Mouse (Mus musculus): ENCODE results near the gene Akap11. TPM values are rescaled to one million over a fixed set of nuclear protein-coding genes. Genes with fewer than 3 reads are reported as not detected.

Akap11 gene
- polyA plus RNA-seq, 1 experiment from 2014 or later, result 12.2 TPM

- H3K27me3 ChIP-seq (ENCODE audit: insufficient read depth, low read length), result no peaks in the 10 kb centered on the region
- no peak overlapping the region for H3K4me3 ChIP-seq (replicated peaks; ENCODE audit: low read depth, low read length)
- 53% methylated on average over 3 of the region's 3 CpGs for WGBS
- H3K4me1 ChIP-seq (replicated peaks; ENCODE audit: insufficient read depth, low read length), result peaks cover 18% of the 10 kb centered on the region; the same call in 1 of the 2 replicates
- no peak for ATAC-seq (replicated peaks; ENCODE audit: low FRiP score, low read depth)
- peak; percentile 37 for DNase-seq (ENCODE audit: low spot score)
- no peaks in the 10 kb centered on the region for H3K36me3 ChIP-seq (ENCODE audit: insufficient read depth, low read length)
- no peak overlapping the region for H3K27ac ChIP-seq
- H3K4me2 ChIP-seq (ENCODE audit: low read length), result no peak overlapping the region
- no peak overlapping the region for H3K9ac ChIP-seq (ENCODE audit: low read depth, low read length)
- no peaks in the 10 kb centered on the region for H3K9me3 ChIP-seq (replicated peaks; ENCODE audit: low read length)
- no peak for TF ChIP-seq CTCF (IDR thresholded peaks at IDR 0.05; ENCODE audit: low read depth)
These were observed 4.7 kb upstream of the Akap11 start for GRCm38 (mm10) chr14:78541319-78541718.

- WGBS, result 88% methylated on average over 1 of the region's 1 CpGs
These were observed 3.2 kb upstream of the Akap11 start for GRCm38 (mm10) chr14:78539821-78540220.

GRCm38 (mm10) chr14:78538572-78539320 is 2.1 kb upstream of the Akap11 start:
- Histone ChIP-seq H3K27me3 (ENCODE audit: insufficient read depth, low read length) (no peaks in the 10 kb centered on the region), H3K36me3 (ENCODE audit: insufficient read depth, low read length) (no peaks in the 10 kb centered on the region), H3K4me3 (replicated peaks; ENCODE audit: low read depth, low read length) (no peak overlapping the region), H3K4me1 (replicated peaks; ENCODE audit: insufficient read depth, low read length) (peaks cover 27% of the 10 kb centered on the region; the same call in 1 of the 2 replicates), H3K9ac (ENCODE audit: low read depth, low read length) (no peak overlapping the region), H3K27ac (peak overlapping the region; percentile 79), H3K9me3 (replicated peaks; ENCODE audit: low read length) (no peaks in the 10 kb centered on the region), H3K4me2 (ENCODE audit: low read length) (no peak overlapping the region)
- WGBS, result 16% methylated on average over 5 of the region's 5 CpGs
- DNase-seq (ENCODE audit: low spot score) (peak; percentile 67), ATAC-seq (replicated peaks; ENCODE audit: low FRiP score, low read depth) (no peak)
- TF ChIP-seq CTCF (IDR thresholded peaks at IDR 0.05; ENCODE audit: low read depth), result 0 out of 2 replicates have a peak, but pooled peaks have one; percentile 11

More at GRCm38 (mm10) chr14:78539821-78540220, 3.2 kb upstream of the Akap11 start:
- DNase-seq (ENCODE audit: low spot score), result no peak
- Histone ChIP-seq H3K4me2 (ENCODE audit: low read length) (no peak overlapping the region), H3K9me3 (replicated peaks; ENCODE audit: low read length) (no peaks in the 10 kb centered on the region), H3K27me3 (ENCODE audit: insufficient read depth, low read length) (no peaks in the 10 kb centered on the region), H3K4me3 (replicated peaks; ENCODE audit: low read depth, low read length) (no peak overlapping the region), H3K27ac (no peak overlapping the region), H3K9ac (ENCODE audit: low read depth, low read length) (no peak overlapping the region), H3K4me1 (replicated peaks; ENCODE audit: insufficient read depth, low read length) (peaks cover 24% of the 10 kb centered on the region; the same call in 1 of the 2 replicates), H3K36me3 (ENCODE audit: insufficient read depth, low read length) (no peaks in the 10 kb centered on the region)
- TF ChIP-seq CTCF (IDR thresholded peaks at IDR 0.05; ENCODE audit: low read depth), result no peak
- ATAC-seq (replicated peaks; ENCODE audit: low FRiP score, low read depth), result no peak

- Histone ChIP-seq H3K36me3 (ENCODE audit: insufficient read depth, low read length) (no peaks in the 10 kb centered on the region), H3K4me2 (ENCODE audit: low read length) (peak overlapping the region; percentile 54; the same call in 1 of the 2 replicates), H3K4me3 (replicated peaks; ENCODE audit: low read depth, low read length) (peak overlapping the region; percentile 75; the same call in 1 of the 2 replicates), H3K27me3 (ENCODE audit: insufficient read depth, low read length) (no peaks in the 10 kb centered on the region), H3K4me1 (replicated peaks; ENCODE audit: insufficient read depth, low read length) (peaks cover 27% of the 10 kb centered on the region; the same call in 1 of the 2 replicates), H3K9ac (ENCODE audit: low read depth, low read length) (no peak overlapping the region; the same call in 1 of the 2 replicates), H3K9me3 (replicated peaks; ENCODE audit: low read length) (no peaks in the 10 kb centered on the region), H3K27ac (peak overlapping the region; percentile 90)
- ATAC-seq (replicated peaks; ENCODE audit: low FRiP score, low read depth) (no peak), DNase-seq (ENCODE audit: low spot score) (no peak)
- 39% methylated on average over 6 of the region's 6 CpGs for WGBS
- no peak for TF ChIP-seq CTCF (IDR thresholded peaks at IDR 0.05; ENCODE audit: low read depth)
These were observed 943 bp upstream of the Akap11 start for GRCm38 (mm10) chr14:78537551-78537950.

- DNase-seq (ENCODE audit: low spot score) (no peak), ATAC-seq (replicated peaks; ENCODE audit: low FRiP score, low read depth) (no peak)
- no peaks in the 10 kb centered on the region for H3K27me3 ChIP-seq (ENCODE audit: insufficient read depth, low read length)
- 0 out of 2 replicates have a peak overlapping the region, but pooled peaks have one; percentile 14 for H3K9ac ChIP-seq (ENCODE audit: low read depth, low read length)
- H3K4me3 ChIP-seq (replicated peaks; ENCODE audit: low read depth, low read length), result peak overlapping the region; percentile 75
- H3K9me3 ChIP-seq (replicated peaks; ENCODE audit: low read length), result no peaks in the 10 kb centered on the region
- TF ChIP-seq CTCF (IDR thresholded peaks at IDR 0.05; ENCODE audit: low read depth), result no peak
- 0 out of 2 replicates have a peak overlapping the region, but pooled peaks have one; percentile 25 for H3K27ac ChIP-seq
- H3K4me2 ChIP-seq (ENCODE audit: low read length), result peak overlapping the region; percentile 54
- no peaks in the 10 kb centered on the region for H3K36me3 ChIP-seq (ENCODE audit: insufficient read depth, low read length)
- 35% methylated on average over 2 of the region's 2 CpGs for WGBS
- peaks cover 27% of the 10 kb centered on the region; the same call in 1 of the 2 replicates for H3K4me1 ChIP-seq (replicated peaks; ENCODE audit: insufficient read depth, low read length)
These were observed 1.2 kb downstream of the Akap11 start for GRCm38 (mm10) chr14:78535366-78535765.

- Histone ChIP-seq H3K36me3 (ENCODE audit: insufficient read depth, low read length) (no peaks in the 10 kb centered on the region), H3K27ac (no peak overlapping the region), H3K27me3 (ENCODE audit: insufficient read depth, low read length) (no peaks in the 10 kb centered on the region), H3K9me3 (replicated peaks; ENCODE audit: low read length) (no peaks in the 10 kb centered on the region), H3K4me2 (ENCODE audit: low read length) (no peak overlapping the region), H3K4me1 (replicated peaks; ENCODE audit: insufficient read depth, low read length) (peaks cover 29% of the 10 kb centered on the region), H3K9ac (ENCODE audit: low read depth, low read length) (no peak overlapping the region), H3K4me3 (replicated peaks; ENCODE audit: low read depth, low read length) (no peak overlapping the region)
- ATAC-seq (replicated peaks; ENCODE audit: low FRiP score, low read depth) (no peak), DNase-seq (ENCODE audit: low spot score) (no peak)
- no peak for TF ChIP-seq CTCF (IDR thresholded peaks at IDR 0.05; ENCODE audit: low read depth)
- 89% methylated on average over 5 of the region's 5 CpGs for WGBS
These were observed 2.0 kb downstream of the Akap11 start for GRCm38 (mm10) chr14:78534651-78535050.

All from kidney, postnatal 0 days (tissue).